Mouse (Mus musculus) embryo, embryonic 10 days (tissue): ENCODE data around the gene Ino80.

Source experiments
- DNase-seq: peaks from one replicate; pipeline ENCODE4 v3.0.0-alpha.2; 2015; ENCODE audit warnings: low spot score

Gene Ino80

GRCm38 (mm10) chr2:119454558-119454957 is 22.9 kb downstream of the Ino80 start:
- no peak for DNase-seq

GRCm38 (mm10) chr2:119436988-119437387 is 40.5 kb downstream of the Ino80 start:
- peak; percentile 71 for DNase-seq

- DNase-seq = no peak
Observed at GRCm38 (mm10) chr2:119436467-119436866, 41.0 kb downstream of the Ino80 start.

GRCm38 (mm10) chr2:119413819-119414218 is 63.7 kb downstream of the Ino80 start:
- peak; percentile 59 for DNase-seq

- DNase-seq = no peak
Observed at GRCm38 (mm10) chr2:119411674-119412073, 65.8 kb downstream of the Ino80 start.

- no peak for DNase-seq
Observed at GRCm38 (mm10) chr2:119411016-119411415, 66.5 kb downstream of the Ino80 start.

- DNase-seq = no peak
Observed at GRCm38 (mm10) chr2:119408733-119409132, 68.8 kb downstream of the Ino80 start.

- DNase-seq = no peak
Observed at GRCm38 (mm10) chr2:119408278-119408677, 69.2 kb downstream of the Ino80 start.

GRCm38 (mm10) chr2:119399313-119399712 is 78.2 kb downstream of the Ino80 start:
- DNase-seq = no peak

- DNase-seq = no peak
Observed at GRCm38 (mm10) chr2:119398665-119399064, 78.8 kb downstream of the Ino80 start.

GRCm38 (mm10) chr2:119398252-119398651 is 79.2 kb downstream of the Ino80 start:
- no peak for DNase-seq

GRCm38 (mm10) chr2:119389992-119390391 is 87.5 kb downstream of the Ino80 start:
- no peak for DNase-seq

- DNase-seq = no peak
Observed at GRCm38 (mm10) chr2:119388266-119388665, 89.2 kb downstream of the Ino80 start.

GRCm38 (mm10) chr2:119379455-119379854 is 98.0 kb downstream of the Ino80 start:
- DNase-seq = no peak

- DNase-seq = no peak
Observed at GRCm38 (mm10) chr2:119377826-119378225, 99.7 kb downstream of the Ino80 start.

- DNase-seq = no peak
Observed at GRCm38 (mm10) chr2:119377286-119377685, 100.2 kb downstream of the Ino80 start.

- DNase-seq = no peak
Observed at GRCm38 (mm10) chr2:119370116-119370515, 107.4 kb downstream of the Ino80 start.

- DNase-seq = no peak
Observed at GRCm38 (mm10) chr2:119367346-119367745, 110.1 kb downstream of the Ino80 start.

- no peak for DNase-seq
Observed at GRCm38 (mm10) chr2:119364969-119365368, 112.5 kb downstream of the Ino80 start.

- no peak for DNase-seq
Observed at GRCm38 (mm10) chr2:119359721-119360291, 117.7 kb downstream of the Ino80 start.

- no peak for DNase-seq
Observed at GRCm38 (mm10) chr2:119358249-119358648, 119.2 kb downstream of the Ino80 start.

GRCm38 (mm10) chr2:119356805-119357204 is 120.7 kb downstream of the Ino80 start:
- DNase-seq = no peak

GRCm38 (mm10) chr2:119356310-119356709 is 121.2 kb downstream of the Ino80 start:
- no peak for DNase-seq

- peak; percentile 22 for DNase-seq
Observed at GRCm38 (mm10) chr2:119355651-119356050, 121.8 kb downstream of the Ino80 start.
